Mouse (Mus musculus): ENCODE measurements around the gene Hoxc8. TPM values are rescaled to one million over a fixed set of nuclear protein-coding genes. Genes with fewer than 3 reads are reported as not detected.

The Hoxc8 gene
- polyA plus RNA-seq, 1 experiment = not detected

DNA sequence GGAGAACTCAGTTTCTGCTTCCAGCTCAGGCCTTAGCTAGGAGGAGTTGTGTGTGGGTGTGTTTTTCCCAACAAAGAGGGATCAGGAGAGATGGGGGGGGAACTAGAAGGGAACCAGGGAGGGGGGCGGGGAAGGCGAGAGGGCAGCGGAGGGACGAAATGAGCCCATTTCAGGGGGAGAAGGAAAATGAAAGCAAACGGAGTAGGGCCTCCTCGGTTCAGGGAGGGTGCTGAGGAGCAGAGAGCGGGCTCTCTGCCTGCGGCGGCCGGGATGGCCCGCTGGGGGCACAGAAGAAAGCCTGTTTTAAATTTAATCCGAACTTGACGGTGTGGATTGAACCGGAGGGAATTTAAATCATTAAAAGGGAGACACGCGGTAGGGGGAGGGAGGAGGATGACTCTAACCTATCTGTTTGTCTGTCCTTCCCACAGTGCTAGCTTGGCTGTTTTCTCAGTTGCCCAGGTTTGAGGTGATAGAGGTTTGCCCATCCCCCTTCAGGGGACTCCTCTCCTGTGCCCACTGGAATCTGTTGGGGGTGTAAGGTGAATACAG is 12.9 kb upstream of the Hoxc8 start:
- TF ChIP-seq POLR2A (IDR thresholded peaks at IDR 0.05; ENCODE audit: low read depth, low read length) = no peak
- no peak for TF ChIP-seq CTCF (IDR thresholded peaks at IDR 0.05; ENCODE audit: extremely low read depth, insufficient read depth, insufficient read length, insufficient replicate concordance)
- Histone ChIP-seq H3K36me3 (ENCODE audit: control insufficient read depth, insufficient read depth, low read length) (no peaks in the 10 kb centered on the region), H3K27me3 (ENCODE audit: control insufficient read depth, insufficient read depth, low read length) (peaks cover 54% of the 10 kb centered on the region), H3K27ac (ENCODE audit: insufficient read depth, low read length) (no peak overlapping the region), H3K4me3 (ENCODE audit: extremely low read depth, insufficient read depth, insufficient read length) (peak overlapping the region; percentile 42), H3K4me1 (ENCODE audit: control insufficient read depth, insufficient read depth, insufficient read length) (peaks cover 15% of the 10 kb centered on the region)
- WGBS = 15% methylated on average over 16 of the region's 16 CpGs
- no peak for DNase-seq (ENCODE audit: low read depth in 1 of 2, low spot score in 2 of 2)

GRCm38 (mm10) chr15:102978615-102979515 is 11.5 kb upstream of the Hoxc8 start:
- Histone ChIP-seq H3K27me3 (ENCODE audit: control insufficient read depth, insufficient read depth, low read length) (peaks cover 53% of the 10 kb centered on the region), H3K4me3 (ENCODE audit: extremely low read depth, insufficient read depth, insufficient read length) (no peak overlapping the region), H3K27ac (ENCODE audit: insufficient read depth, low read length) (no peak overlapping the region), H3K4me1 (ENCODE audit: control insufficient read depth, insufficient read depth, insufficient read length) (peaks cover 15% of the 10 kb centered on the region), H3K36me3 (ENCODE audit: control insufficient read depth, insufficient read depth, low read length) (no peaks in the 10 kb centered on the region)
- DNase-seq (ENCODE audit: low read depth in 1 of 2, low spot score in 2 of 2) = no peak
- no peak for TF ChIP-seq CTCF (IDR thresholded peaks at IDR 0.05; ENCODE audit: extremely low read depth, insufficient read depth, insufficient read length, insufficient replicate concordance)
- no peak for TF ChIP-seq POLR2A (IDR thresholded peaks at IDR 0.05; ENCODE audit: low read depth, low read length)
- 4% methylated on average over 13 of the region's 13 CpGs for WGBS

- Histone ChIP-seq H3K36me3 (ENCODE audit: control insufficient read depth, insufficient read depth, low read length) (no peaks in the 10 kb centered on the region), H3K4me1 (ENCODE audit: control insufficient read depth, insufficient read depth, insufficient read length) (peaks cover 15% of the 10 kb centered on the region), H3K4me3 (ENCODE audit: extremely low read depth, insufficient read depth, insufficient read length) (no peak overlapping the region), H3K27ac (ENCODE audit: insufficient read depth, low read length) (no peak overlapping the region), H3K27me3 (ENCODE audit: control insufficient read depth, insufficient read depth, low read length) (peaks cover 52% of the 10 kb centered on the region)
- DNase-seq (ENCODE audit: low read depth in 1 of 2, low spot score in 2 of 2) = no peak
- 19% methylated on average over 1 of the region's 1 CpGs for WGBS
- no peak for TF ChIP-seq CTCF (IDR thresholded peaks at IDR 0.05; ENCODE audit: extremely low read depth, insufficient read depth, insufficient read length, insufficient replicate concordance)
Measured at GRCm38 (mm10) chr15:102979936-102980335, 10.5 kb upstream of the Hoxc8 start.

GRCm38 (mm10) chr15:102980352-102980751 is 10.1 kb upstream of the Hoxc8 start:
- Histone ChIP-seq H3K4me3 (ENCODE audit: extremely low read depth, insufficient read depth, insufficient read length) (no peak overlapping the region), H3K36me3 (ENCODE audit: control insufficient read depth, insufficient read depth, low read length) (no peaks in the 10 kb centered on the region), H3K4me1 (ENCODE audit: control insufficient read depth, insufficient read depth, insufficient read length) (peaks cover 15% of the 10 kb centered on the region), H3K27ac (ENCODE audit: insufficient read depth, low read length) (no peak overlapping the region), H3K27me3 (ENCODE audit: control insufficient read depth, insufficient read depth, low read length) (peaks cover 52% of the 10 kb centered on the region)
- WGBS = 19% methylated on average over 11 of the region's 11 CpGs
- no peak for TF ChIP-seq POLR2A (IDR thresholded peaks at IDR 0.05; ENCODE audit: low read depth, low read length)
- no peak for TF ChIP-seq CTCF (IDR thresholded peaks at IDR 0.05; ENCODE audit: extremely low read depth, insufficient read depth, insufficient read length, insufficient replicate concordance)
- DNase-seq (ENCODE audit: low read depth in 1 of 2, low spot score in 2 of 2) = no peak

- no peak overlapping the region for H3K27ac ChIP-seq (ENCODE audit: insufficient read depth, low read length)
Measured at GRCm38 (mm10) chr15:102980912-102981311, 9.5 kb upstream of the Hoxc8 start.

DNA sequence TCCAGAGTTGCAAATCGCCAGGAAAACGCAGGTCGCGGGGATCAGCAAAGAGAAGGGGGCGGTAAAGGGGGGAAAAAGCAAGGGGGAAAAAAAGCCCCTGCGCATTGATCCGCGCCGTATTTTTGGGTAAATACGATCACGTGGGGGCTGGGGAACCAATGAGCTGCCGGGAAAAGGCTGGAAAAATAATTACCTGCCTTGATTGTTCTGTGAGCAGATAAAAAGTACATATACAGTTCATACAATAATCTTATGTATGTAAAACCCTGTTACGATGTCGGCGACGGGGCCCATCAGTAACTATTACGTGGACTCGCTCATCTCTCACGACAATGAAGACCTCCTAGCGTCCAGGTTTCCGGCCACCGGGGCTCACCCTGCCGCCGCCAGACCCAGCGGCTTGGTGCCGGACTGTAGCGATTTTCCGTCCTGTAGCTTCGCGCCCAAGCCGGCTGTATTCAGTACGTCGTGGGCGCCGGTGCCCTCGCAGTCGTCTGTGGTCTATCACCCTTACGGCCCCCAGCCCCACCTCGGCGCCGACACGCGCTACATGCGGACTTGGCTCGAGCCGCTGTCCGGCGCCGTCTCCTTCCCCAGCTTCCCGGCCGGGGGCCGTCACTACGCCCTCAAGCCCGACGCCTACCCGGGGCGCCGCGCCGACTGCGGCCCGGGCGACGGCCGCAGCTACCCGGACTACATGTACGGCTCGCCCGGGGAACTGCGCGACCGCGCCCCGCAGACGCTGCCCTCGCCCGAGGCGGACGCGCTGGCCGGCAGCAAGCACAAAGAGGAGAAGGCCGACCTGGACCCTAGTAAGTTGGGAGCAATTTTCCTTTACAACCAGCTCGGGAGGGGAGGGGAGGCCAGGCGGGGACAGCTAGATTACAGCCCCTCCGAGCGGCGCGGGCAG is 8.8 kb upstream of the Hoxc8 start:
- Histone ChIP-seq H3K4me3 (ENCODE audit: extremely low read depth, insufficient read depth, insufficient read length) (no peak overlapping the region; the same call in 1 of the 2 replicates), H3K4me1 (ENCODE audit: control insufficient read depth, insufficient read depth, insufficient read length) (peaks cover 11% of the 10 kb centered on the region), H3K27me3 (ENCODE audit: control insufficient read depth, insufficient read depth, low read length) (peaks cover 46% of the 10 kb centered on the region), H3K27ac (ENCODE audit: insufficient read depth, low read length) (no peak overlapping the region), H3K36me3 (ENCODE audit: control insufficient read depth, insufficient read depth, low read length) (no peaks in the 10 kb centered on the region)
- DNase-seq (ENCODE audit: low read depth in 1 of 2, low spot score in 2 of 2) = no peak
- WGBS = 3% methylated on average over 88 of the region's 88 CpGs
- TF ChIP-seq CTCF (IDR thresholded peaks at IDR 0.05; ENCODE audit: extremely low read depth, insufficient read depth, insufficient read length, insufficient replicate concordance) = no peak
- TF ChIP-seq POLR2A (IDR thresholded peaks at IDR 0.05; ENCODE audit: low read depth, low read length) = no peak

More at GRCm38 (mm10) chr15:102980912-102981311, 9.5 kb upstream of the Hoxc8 start:
- H3K27me3 ChIP-seq (ENCODE audit: control insufficient read depth, insufficient read depth, low read length) = peaks cover 48% of the 10 kb centered on the region
- TF ChIP-seq POLR2A (IDR thresholded peaks at IDR 0.05; ENCODE audit: low read depth, low read length) (no peak), CTCF (IDR thresholded peaks at IDR 0.05; ENCODE audit: extremely low read depth, insufficient read depth, insufficient read length, insufficient replicate concordance) (no peak)
- 8% methylated on average over 14 of the region's 14 CpGs for WGBS
- DNase-seq (ENCODE audit: low read depth in 1 of 2, low spot score in 2 of 2) = no peak
- peaks cover 15% of the 10 kb centered on the region for H3K4me1 ChIP-seq (ENCODE audit: control insufficient read depth, insufficient read depth, insufficient read length)
- no peak overlapping the region for H3K4me3 ChIP-seq (ENCODE audit: extremely low read depth, insufficient read depth, insufficient read length)
- no peaks in the 10 kb centered on the region for H3K36me3 ChIP-seq (ENCODE audit: control insufficient read depth, insufficient read depth, low read length)

Data from spleen, adult 2 months (tissue).